Mouse (Mus musculus): Measurements from ENCODE around the gene Ucp2. TPM values are rescaled to one million over a fixed set of nuclear protein-coding genes. Genes with fewer than 3 reads are reported as not detected.

Ucp2 gene
- polyA plus RNA-seq, 1 experiment, result 1,120 TPM

DNA sequence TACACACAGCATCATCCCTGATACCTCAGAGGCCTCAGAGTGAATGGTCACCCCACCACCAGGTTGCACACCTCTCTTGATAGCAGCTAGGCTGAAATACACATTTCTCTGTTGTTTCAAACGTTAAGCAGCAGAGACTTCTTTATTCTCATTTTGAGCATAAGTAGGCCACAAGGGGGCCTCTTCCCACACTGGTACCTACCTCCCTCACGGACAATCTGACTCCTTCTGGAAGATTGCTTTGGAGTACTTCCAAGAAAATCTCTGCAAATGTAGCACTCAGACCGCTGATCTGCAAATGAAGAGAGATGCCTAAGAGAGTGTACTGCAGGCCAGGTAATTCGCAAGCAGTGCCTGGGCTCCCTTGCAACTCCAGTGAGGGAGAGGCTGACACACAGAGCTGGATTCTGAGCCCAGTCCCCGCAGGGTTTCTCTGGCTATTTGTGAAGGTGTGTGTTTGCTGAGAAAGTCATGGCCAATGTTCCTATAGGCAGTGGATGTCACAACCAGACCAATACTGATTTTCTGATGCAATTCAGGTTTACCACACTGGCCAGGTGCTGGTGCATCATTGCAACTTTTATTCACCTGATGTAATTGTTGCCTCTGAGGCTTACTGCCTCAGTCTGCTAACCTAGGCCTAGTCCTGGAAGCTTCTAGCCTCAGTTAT is 57.3 kb downstream of the Ucp2 start:
- Histone ChIP-seq H3K27ac (ENCODE audit: control insufficient read depth, insufficient read depth, low read length) (no peak overlapping the region), H3K4me1 (replicated peaks; ENCODE audit: control insufficient read depth, insufficient read depth, low read length) (no peaks in the 10 kb centered on the region), H3K36me3 (ENCODE audit: control insufficient read depth, insufficient read depth, low read length) (no peaks in the 10 kb centered on the region), H3K4me3 (ENCODE audit: control insufficient read depth, insufficient read depth, low read length) (no peak overlapping the region), H3K27me3 (ENCODE audit: control insufficient read depth, insufficient read depth, low read length) (no peaks in the 10 kb centered on the region)
- no peak for DNase-seq
- TF ChIP-seq CTCF (IDR thresholded peaks at IDR 0.05; ENCODE audit: borderline replicate concordance, control insufficient read depth, extremely low read depth, insufficient read depth, low read length, poor library complexity) (no peak), POLR2A (IDR thresholded peaks at IDR 0.05; ENCODE audit: control insufficient read depth, extremely low read depth, insufficient read depth, low read length, poor library complexity) (no peak)
- WGBS, result 86% methylated on average over 5 of the region's 5 CpGs

Other genes starting within 250 kb of the Ucp2 start
- 8.5 and 9.3 TPM in 2 replicates for gene P4ha3, start 207.8 kb upstream of the Ucp2 start, polyA plus RNA-seq (2012; rRNA removed)
- 52.2 and 59.4 TPM in 2 replicates for gene C2cd3, start 121.1 kb upstream of the Ucp2 start, polyA plus RNA-seq (2012; rRNA removed)
- 152 and 153 TPM in 2 replicates for gene Ppme1, start 121.0 kb upstream of the Ucp2 start, polyA plus RNA-seq (2012; rRNA removed)
- 6.0 and 7.0 TPM in 2 replicates for gene Ucp3, start 20.3 kb upstream of the Ucp2 start, polyA plus RNA-seq (2012; rRNA removed)
- 2.2 and 3.0 TPM in 2 replicates for gene Dnajb13, start 21.6 kb downstream of the Ucp2 start, polyA plus RNA-seq (2012; rRNA removed)
- gene Coa4, start 43.7 kb downstream of the Ucp2 start, polyA plus RNA-seq (2012; rRNA removed), result 9.1 and 10.1 TPM in 2 replicates
- gene Rab6a, start 114.1 kb downstream of the Ucp2 start, polyA plus RNA-seq (2012; rRNA removed), result 25.9 and 36.9 TPM in 2 replicates
- 11.3 and 12.2 TPM in 2 replicates for gene Mrpl48, start 115.0 kb downstream of the Ucp2 start, polyA plus RNA-seq (2012; rRNA removed)
- gene Plekhb1, start 169.1 kb downstream of the Ucp2 start, polyA plus RNA-seq (2012; rRNA removed), result 70.5 and 82.2 TPM in 2 replicates
- gene Fam168a, start 213.3 kb downstream of the Ucp2 start, polyA plus RNA-seq (2012; rRNA removed), result 144 and 178 TPM in 2 replicates

All from thymus, adult 2 months (tissue).